Mouse (Mus musculus) adrenal gland, adult 2 months (tissue): Measurements from ENCODE around the gene Ypel2. TPM values are rescaled to one million over a fixed set of nuclear protein-coding genes. Genes with fewer than 3 reads are reported as not detected.
A peak's percentile ranks its signal among the peaks of the same experiment; 100 is the strongest.

Source experiments
- DNase-seq: peaks from one replicate; pipeline ENCODE4 v3.0.0; 2021
- polyA plus RNA-seq: library from polyadenylated mRNA; depleted of rRNA; stranded (reverse); fragments of >200 nt; gene quantifications from 2 replicates; pipeline ENCODE4 v1.2.3, GENCODE M21; 2012
- total RNA-seq, 2 experiments: library from RNA; stranded (reverse); gene quantifications; 2 replicates each; pipeline ENCODE4 v1.2.3; 2021

Gene Ypel2
- total and polyA plus RNA-seq, 3 experiments: 16.2 to 32.2 (median 21.6) TPM

DNA sequence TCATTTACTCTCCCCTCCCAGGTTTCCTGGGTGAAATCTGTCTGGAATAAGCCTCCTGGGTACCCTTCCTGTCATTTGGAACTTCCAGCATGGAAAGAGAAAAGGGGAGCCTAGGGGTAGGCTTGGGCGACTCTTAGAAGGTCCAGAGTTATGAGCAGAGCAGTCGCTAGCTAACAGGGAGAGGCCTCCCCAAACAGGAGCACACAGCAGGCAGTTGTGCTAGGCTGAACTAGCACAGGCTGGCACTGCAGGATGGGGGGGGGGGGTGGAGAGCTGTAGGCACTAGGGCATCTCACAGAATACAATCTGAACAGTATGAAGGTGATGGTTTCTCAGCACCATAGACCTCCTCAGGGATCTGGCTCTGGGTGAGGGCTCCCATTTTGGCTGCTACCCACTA, 31.1 kb downstream of the Ypel2 start:
- DNase-seq: no peak

DNA sequence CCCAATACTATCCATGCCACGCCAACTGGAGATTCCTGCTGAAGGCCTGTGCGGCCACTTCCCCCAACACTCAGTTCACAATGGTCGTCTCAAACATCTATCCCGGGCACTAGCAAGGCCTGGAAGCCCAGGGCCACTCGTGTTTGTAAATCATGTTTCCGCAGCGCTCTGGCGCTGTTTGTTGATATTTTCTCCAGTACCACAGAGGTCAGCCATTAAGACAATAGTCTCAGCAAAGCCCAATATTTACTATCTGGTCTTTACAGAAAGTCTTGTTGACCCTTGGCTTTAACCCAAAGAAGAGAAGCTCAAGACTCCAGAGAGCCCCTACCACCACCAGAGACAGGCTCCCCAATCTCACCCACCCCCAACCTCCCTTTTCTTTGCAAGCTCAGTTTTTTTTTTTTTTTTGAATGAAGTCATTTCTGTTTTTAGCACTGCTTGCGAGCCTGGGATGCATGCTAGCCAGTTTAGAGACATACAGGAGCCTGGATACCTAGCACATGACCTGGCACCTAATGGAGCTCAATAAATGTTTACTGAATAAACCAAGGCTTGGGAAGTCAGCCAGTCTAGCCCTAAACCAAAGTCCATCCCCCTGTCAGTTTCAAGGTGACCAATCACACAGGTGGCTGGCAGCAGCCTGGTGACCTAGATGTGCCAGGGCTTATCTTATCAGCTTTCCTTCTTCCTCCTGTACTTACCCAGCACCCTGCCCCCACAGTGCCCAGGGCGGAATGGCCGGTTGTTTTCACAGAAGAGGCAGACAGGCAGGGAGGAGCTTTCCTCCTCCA, 31.8 kb downstream of the Ypel2 start:
- peak; percentile 86 for DNase-seq

DNA sequence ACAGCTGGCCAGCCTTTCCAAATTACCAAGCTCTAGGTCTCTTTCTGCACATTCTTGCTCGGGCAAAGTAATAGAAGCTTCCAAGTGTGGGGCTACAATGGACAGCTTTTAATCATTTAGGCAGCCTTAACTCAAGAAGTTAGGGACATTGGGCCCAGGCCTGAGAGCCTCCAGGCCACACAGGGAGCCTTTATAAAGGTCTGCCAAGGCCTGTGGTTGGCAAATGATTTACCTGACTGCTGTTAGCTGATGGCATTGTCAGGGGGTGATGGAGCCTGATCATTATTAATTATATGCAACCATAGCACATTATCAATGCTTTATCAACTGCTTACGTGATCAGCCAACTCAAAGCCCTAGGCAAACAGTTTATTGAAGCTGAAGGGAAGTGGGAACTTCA, 33.2 kb downstream of the Ypel2 start:
- DNase-seq: no peak

- DNase-seq: no peak
These were observed 34.5 kb downstream of the Ypel2 start for GRCm38 (mm10) chr11:86958721-86959675.

GRCm38 (mm10) chr11:86958182-86958581, 35.3 kb downstream of the Ypel2 start:
- DNase-seq: peak; percentile 37

DNA sequence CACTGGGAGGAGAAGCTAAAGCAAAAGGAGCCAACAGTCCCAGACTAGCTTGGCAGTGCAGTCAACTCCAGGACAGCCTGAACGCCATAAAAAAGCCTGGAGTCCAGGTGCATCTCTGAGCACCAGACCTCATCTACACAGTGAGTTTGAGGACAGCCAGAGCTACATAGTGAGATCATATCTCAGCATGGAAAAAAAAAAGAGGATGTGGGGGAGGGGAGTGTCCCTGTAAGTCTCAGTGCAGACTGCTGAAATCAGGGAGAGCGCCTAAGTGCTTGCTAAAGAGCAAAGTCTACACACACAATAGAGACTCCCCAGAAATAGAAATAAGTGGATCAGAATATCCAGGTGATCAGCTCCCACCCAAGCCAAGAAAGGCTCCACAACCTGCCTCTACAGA, 37.1 kb downstream of the Ypel2 start:
- no peak for DNase-seq

GRCm38 (mm10) chr11:86954616-86955270, 38.8 kb downstream of the Ypel2 start:
- DNase-seq: peak; percentile 56

- DNase-seq: peak; percentile 85
These were observed 40.4 kb downstream of the Ypel2 start for GRCm38 (mm10) chr11:86953096-86953495.

- peak; percentile 80 for DNase-seq
These were observed 40.8 kb downstream of the Ypel2 start for GRCm38 (mm10) chr11:86952659-86953058.

GRCm38 (mm10) chr11:86951672-86952071, 41.8 kb downstream of the Ypel2 start:
- DNase-seq: no peak

GRCm38 (mm10) chr11:86950491-86950890, 43.0 kb downstream of the Ypel2 start:
- DNase-seq: no peak

DNA sequence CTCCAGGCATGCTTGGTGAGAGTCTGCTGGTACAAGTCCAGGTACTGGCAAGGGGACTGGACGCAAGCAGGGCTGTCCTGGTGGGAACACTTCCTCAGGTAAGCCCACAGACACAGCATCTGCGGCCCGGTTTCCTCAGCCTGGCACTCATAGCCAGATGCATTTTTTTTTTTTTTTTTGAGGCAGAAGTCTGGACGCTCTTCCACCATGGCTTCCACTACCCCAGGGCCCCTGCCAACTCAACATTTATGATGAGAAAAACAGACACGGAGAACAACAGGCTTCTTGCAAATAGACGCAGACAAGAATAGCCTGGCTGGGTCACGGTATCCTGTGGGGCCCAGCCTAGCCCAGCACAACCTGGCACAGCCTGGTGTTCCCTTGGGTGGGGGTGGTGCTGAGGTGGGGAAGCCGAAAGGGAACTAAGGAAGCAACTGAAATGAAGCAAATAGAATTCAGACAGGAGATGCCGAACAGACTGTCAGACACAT, 43.5 kb downstream of the Ypel2 start:
- DNase-seq: no peak

DNA sequence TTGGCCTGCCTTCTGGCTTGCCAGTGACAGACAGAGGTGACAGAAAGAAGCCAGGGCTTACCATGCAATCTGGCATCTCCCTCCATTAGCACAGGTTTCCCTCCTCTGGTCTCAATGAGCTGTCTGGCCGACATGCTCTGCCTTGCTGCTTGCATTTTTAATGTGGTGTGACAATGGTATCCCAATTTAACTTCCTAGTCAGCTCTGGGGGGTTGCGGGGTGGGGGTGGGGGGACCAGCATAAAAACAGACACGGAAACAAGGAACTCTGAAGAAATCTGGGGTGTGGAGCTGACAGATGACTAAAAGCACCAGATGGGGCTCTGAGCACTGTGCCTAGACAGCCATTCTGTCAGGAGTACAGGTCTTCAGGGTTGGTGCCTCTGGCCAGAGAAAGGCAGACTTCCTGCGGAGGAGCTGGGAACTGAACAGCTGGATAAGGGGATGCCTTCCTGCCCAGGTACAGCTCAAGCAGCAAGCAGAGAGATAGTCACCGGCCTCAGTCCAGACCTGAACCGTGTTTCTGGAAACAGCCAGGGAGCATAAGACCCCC, 46.8 kb downstream of the Ypel2 start:
- DNase-seq: no peak

- no peak for DNase-seq
These were observed 47.6 kb downstream of the Ypel2 start for GRCm38 (mm10) chr11:86945933-86946332.

DNA sequence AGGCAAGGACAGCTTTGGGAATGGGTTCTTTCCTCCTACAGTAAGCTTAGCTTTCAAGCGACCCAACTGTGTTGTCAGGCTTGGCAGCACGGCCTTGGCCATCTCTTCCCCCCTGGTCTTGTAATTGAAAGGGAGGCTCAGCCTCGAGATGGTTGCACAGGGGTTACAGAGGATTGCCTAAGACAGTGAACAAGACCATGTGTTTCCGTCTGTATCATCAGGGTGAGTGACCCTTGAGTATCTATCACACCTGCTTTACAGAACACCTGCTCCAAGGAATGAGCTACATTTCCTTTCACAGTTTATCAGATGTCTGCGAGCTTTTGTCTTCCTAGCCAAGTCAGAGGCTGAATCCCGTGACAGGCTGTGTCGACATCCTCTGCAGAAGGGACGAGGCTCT, 48.4 kb downstream of the Ypel2 start:
- no peak for DNase-seq

- DNase-seq: peak; percentile 62
These were observed 49.0 kb downstream of the Ypel2 start for GRCm38 (mm10) chr11:86944539-86944938.

DNA sequence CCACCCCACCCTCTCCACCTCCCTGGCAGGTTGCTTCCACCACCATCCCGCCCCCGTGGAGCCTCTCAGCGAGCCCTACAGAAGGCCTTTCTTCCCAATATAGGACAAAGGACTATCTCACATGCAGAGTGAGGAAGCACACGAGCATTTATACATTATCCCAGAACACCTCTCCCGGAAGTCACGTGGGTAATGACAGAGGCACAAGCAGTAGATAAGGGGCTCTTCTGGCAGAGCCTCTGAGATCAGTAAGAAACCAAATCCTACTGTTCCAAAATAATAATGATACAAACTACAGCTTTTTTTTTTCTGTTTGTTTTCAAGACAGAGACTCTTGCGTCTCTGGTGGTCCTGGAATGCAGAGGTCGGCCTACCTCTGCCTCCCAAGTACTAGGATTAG, 51.6 kb downstream of the Ypel2 start:
- no peak for DNase-seq

DNA sequence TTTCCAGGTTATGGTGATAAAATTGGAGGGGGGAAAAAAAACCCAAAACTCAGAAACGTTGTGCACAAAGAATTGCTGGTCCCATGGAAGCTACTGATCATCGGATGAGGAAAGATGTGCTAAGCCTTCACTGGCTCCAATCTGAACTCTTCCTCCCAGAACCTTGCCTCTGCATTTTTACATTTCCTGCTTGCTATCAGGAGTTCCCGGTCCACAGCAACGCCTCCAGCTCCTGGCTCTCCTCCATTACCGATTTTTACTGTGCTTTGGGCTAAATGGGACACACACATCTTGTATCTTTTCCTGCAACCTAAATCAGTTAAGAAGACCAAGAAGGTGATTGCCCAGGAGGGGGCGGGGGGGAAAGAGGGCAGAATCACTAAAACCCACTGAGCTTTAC, 54.0 kb downstream of the Ypel2 start:
- no peak for DNase-seq

DNA sequence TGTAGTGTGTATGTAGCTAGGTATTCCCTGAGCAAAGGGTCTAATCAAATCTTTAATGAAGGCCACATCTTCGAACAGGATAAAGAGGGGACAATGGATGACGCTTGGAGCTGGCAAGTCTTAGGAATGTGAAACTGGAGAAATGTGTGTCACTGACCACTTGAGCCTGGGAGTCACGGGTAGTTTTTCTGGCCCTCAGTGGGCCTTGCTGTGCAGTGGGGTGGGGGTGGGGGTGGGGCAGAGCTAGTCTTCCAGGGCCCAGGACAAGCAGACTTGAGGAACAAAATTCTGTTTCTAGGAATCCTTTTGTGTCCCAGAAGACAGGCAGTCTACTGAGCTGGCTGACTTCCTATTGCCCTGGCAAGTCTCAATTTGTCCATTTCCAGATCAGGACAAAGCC, 55.0 kb downstream of the Ypel2 start:
- DNase-seq: no peak

- DNase-seq: no peak
These were observed 55.4 kb downstream of the Ypel2 start for GRCm38 (mm10) chr11:86938108-86938507.

GRCm38 (mm10) chr11:86936938-86937337, 56.6 kb downstream of the Ypel2 start:
- no peak for DNase-seq

GRCm38 (mm10) chr11:86934895-86935294, 58.6 kb downstream of the Ypel2 start:
- DNase-seq: no peak
